Mouse (Mus musculus) small intestine, adult 2 months (tissue): ENCODE results near the gene Wdfy3. TPM values are rescaled to one million over a fixed set of nuclear protein-coding genes. Genes with fewer than 3 reads are reported as not detected.

ENCODE experiments used
- H3K27ac ChIP-seq: fragments of 200-500 bp; 2 replicates; pipeline ENCODE4 v1.5.1; 2012; ENCODE audit warnings: low read depth, low read length, control low read depth, inconsistent platforms; ENCODE audit not compliant: insufficient read depth
- H3K27me3 ChIP-seq: fragments of 200-500 bp; 2 replicates; pipeline ENCODE4 v1.6.1; 2012; ENCODE audit warnings: mild to moderate bottlenecking, moderate library complexity, low read length, inconsistent platforms; ENCODE audit not compliant: control insufficient read depth, insufficient read depth
- H3K36me3 ChIP-seq: fragments of 200-500 bp; 2 replicates; pipeline ENCODE4 v1.6.1; 2012; ENCODE audit warnings: mild to moderate bottlenecking, low read length, control low read depth, inconsistent platforms; ENCODE audit not compliant: control insufficient read depth, insufficient read depth
- H3K4me1 ChIP-seq: fragments of 200-500 bp; 2 replicates; pipeline ENCODE4 v1.6.1; 2012; ENCODE audit warnings: low read length, inconsistent platforms, mixed read lengths; ENCODE audit not compliant: control insufficient read depth, insufficient read depth, insufficient read length
- H3K4me3 ChIP-seq: fragments of 200-500 bp; 2 replicates; pipeline ENCODE4 v1.5.1; 2012; ENCODE audit warnings: low read depth, mild to moderate bottlenecking, control low read depth, inconsistent platforms, low read length, moderate library complexity
- CTCF ChIP-seq: fragments of 200-500 bp; IDR thresholded peaks from 2 replicates; pipeline ENCODE4 v1.5.1; 2012; ENCODE audit warnings: low read depth, mild to moderate bottlenecking, control low read depth, inconsistent platforms, low read length, moderate library complexity, mixed read lengths; ENCODE audit not compliant: insufficient replicate concordance, insufficient read length; ENCODE audit errors: extremely low read depth
- POLR2A ChIP-seq: fragments of 200-500 bp; IDR thresholded peaks from 2 replicates; pipeline ENCODE4 v1.6.1; 2012; ENCODE audit warnings: low read depth, mild to moderate bottlenecking, control low read depth, inconsistent platforms, low read length, moderate library complexity
- WGBS: fragments of 180-500 bp; shearing (Covaris S2); methylation state at CpG from one replicate; pipeline ENCODE4 v1.1.7; 2018; 5-methylcytosine and 5-hydroxymethylcytosine counted together
- polyA plus RNA-seq: library from polyadenylated mRNA; depleted of rRNA; stranded (reverse); fragments of >200 nt; gene quantifications from 2 replicates; pipeline ENCODE4 v1.2.3, GENCODE M21; 2012

Gene Wdfy3
- polyA plus RNA-seq, 1 experiment: 11.3 TPM

DNA sequence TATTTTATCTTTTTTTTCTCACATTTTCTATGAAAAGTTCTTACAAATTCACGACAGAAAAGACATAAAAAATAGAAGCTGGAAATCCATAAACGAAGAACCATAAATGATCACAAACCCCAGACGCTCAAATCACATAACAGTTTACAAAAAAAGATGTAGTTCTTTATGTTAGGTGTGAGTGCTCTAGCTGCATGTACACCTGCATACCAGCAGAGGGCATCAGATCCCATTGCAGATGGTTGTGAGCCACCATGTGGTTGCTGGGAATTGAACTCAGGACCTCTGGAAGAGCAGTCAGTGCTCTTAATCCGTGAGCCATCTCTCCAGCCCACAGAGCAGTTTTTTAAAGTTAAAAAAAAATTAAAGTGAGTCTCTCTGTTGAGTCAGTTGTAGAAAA, 25.9 kb upstream of the Wdfy3 start:
- WGBS: 85% methylated on average over 4 of the region's 4 CpGs

DNA sequence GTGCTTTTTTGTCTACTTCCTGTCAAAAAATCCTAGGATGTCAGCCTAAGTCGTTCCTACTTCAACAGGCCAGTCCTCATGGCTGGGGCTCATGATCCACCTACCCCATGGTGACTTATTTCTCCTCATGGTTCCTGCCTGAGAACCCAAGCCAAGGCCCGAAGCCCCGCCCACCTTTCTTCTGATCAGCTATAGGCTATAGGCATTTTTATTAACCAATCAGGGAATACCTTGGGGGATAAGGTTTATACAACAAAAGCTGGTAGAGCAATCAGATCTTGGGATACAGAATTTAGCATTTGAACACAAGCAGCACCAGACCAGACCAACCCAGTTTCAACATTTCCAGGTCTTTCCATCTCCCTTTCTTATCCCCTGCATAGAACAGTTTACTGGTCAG, 21.0 kb upstream of the Wdfy3 start:
- TF ChIP-seq POLR2A (no peak), CTCF (no peak)
- Histone ChIP-seq H3K27me3 (no peaks in the 10 kb centered on the region), H3K27ac (no peak overlapping the region), H3K4me1 (no peaks in the 10 kb centered on the region), H3K4me3 (no peak overlapping the region), H3K36me3 (no peaks in the 10 kb centered on the region)
- WGBS: 78% methylated on average over 3 of the region's 3 CpGs

More for the DNA sequence above, 25.9 kb upstream of the Wdfy3 start:
- Histone ChIP-seq H3K27ac (no peak overlapping the region), H3K4me1 (no peaks in the 10 kb centered on the region), H3K36me3 (no peaks in the 10 kb centered on the region), H3K27me3 (no peaks in the 10 kb centered on the region), H3K4me3 (no peak overlapping the region)
- TF ChIP-seq CTCF (peak; percentile 11; the same call in 1 of the 2 replicates), POLR2A (no peak)

DNA sequence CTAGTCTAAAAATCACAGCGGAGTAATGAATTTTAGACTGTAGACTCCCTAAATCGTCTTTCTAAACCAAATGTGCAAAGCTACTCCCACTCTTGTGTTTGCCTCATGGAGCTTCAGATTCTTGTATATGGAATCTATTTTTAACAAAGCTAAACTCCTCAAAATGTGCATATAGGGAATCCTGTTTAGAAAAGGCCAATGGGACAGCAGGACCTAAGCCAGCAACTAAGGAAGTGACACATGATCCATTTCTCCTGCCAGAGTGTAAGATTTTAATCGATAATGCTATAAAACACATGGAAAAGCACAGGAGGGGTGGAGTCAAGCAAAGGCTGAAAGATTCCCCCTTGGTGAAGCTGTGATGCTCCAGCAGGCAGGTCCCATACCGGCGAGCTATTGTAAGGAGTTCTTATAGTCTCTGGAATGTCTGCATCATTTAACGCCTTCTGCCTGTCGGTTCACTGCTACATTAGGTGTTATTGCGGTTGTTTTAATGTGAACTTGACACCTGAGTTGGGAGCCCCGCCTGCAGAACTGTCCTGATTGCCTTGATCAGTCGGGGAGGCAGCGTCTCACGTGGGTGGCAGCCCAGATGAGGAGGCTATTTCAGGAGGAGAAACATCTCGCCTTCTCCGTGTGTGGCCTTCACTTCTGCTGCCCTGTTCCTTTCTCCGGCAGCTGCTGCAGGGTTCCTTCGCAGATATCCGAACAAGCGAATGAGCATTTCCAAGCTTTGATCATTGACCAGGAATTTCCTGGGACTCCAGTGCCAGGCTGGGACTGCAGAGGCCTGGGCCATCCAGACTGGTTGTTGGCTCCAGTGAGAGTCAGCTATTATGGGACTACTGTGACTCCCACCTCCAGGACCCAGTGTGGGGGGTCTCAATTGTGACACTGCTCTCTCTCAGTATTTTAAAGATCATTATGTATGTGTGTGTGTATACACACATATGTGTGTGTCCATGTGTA, 15.3 kb upstream of the Wdfy3 start:
- H3K27ac ChIP-seq: no peak overlapping the region
- no peaks in the 10 kb centered on the region for H3K27me3 ChIP-seq
- H3K4me1 ChIP-seq: no peaks in the 10 kb centered on the region
- H3K4me3 ChIP-seq: no peak overlapping the region
- H3K36me3 ChIP-seq: no peaks in the 10 kb centered on the region
- TF ChIP-seq POLR2A (no peak), CTCF (no peak)
- WGBS: 41% methylated on average over 18 of the region's 18 CpGs

DNA sequence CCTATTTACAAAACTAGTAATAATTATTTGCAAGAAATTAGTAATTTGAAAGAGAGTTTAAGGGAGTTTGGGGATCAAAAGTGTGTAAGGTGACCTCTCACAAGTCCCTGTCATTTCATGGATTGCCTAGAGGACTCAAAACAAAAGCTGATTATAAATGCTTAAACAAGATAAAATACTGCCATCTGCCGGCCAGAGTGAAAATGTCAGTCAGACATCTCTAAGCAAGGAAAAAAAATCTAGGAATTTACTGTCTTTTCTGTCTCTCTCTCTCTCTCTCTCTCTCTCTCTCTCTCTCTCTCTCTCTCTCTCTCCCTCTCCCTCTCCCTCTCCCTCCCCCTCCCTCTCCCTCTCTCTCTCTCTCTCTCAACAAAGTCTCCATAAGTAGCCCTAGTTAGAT, 4.4 kb upstream of the Wdfy3 start:
- H3K27ac ChIP-seq: no peak overlapping the region
- H3K4me1 ChIP-seq: peaks cover 3% of the 10 kb centered on the region; the same call in 1 of the 2 replicates
- TF ChIP-seq CTCF: no peak
- TF ChIP-seq POLR2A: no peak
- 0% methylated on average over 1 of the region's 1 CpGs for WGBS
- no peak overlapping the region for H3K4me3 ChIP-seq
- no peaks in the 10 kb centered on the region for H3K36me3 ChIP-seq
- H3K27me3 ChIP-seq: no peaks in the 10 kb centered on the region

DNA sequence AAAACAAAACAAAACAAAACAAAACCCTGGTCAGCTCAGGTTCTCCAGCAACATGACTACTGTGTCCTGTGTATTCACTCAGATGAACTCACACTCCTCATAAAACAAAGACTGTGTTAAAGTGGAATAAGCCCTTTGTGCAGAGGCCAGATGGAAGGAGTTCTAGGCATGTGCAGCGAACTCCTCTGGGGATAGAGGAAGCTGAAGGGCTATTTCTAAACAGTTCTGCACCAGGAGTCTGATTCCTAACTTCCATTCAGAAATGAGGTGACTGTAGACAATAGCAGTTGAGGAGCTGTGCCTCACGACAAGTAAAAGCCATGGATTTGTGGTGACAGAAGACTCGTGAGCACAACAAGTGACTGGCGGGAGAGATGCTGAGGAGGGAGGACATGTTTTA, 2.3 kb upstream of the Wdfy3 start:
- no peak for TF ChIP-seq CTCF
- no peak for TF ChIP-seq POLR2A
- no peak overlapping the region for H3K4me3 ChIP-seq
- no peak overlapping the region for H3K27ac ChIP-seq
- peaks cover 5% of the 10 kb centered on the region for H3K4me1 ChIP-seq
- WGBS: 88% methylated on average over 4 of the region's 4 CpGs
- no peaks in the 10 kb centered on the region for H3K36me3 ChIP-seq
- no peaks in the 10 kb centered on the region for H3K27me3 ChIP-seq

DNA sequence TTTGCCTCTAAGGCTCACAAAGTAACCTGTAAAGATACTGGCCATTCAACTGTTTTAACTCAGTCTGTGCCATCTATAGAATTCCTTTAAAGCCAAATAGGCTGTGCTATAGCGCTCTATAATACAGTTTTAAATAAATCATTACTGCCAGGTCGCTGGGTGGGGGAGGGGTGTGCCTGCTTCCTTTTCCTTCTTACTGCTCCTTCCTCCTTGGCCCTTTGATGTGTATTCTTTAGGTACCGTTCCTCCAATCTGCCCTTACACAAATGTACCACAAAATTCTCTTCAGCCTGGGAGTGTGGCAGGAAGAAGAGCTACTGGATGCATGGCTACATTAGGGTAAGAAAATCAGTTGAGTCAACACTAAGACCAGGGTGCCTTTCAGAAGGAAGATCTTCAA, 1.5 kb upstream of the Wdfy3 start:
- H3K27ac ChIP-seq: no peak overlapping the region
- H3K4me3 ChIP-seq: no peak overlapping the region
- H3K36me3 ChIP-seq: no peaks in the 10 kb centered on the region
- TF ChIP-seq POLR2A (no peak), CTCF (no peak)
- peaks cover 5% of the 10 kb centered on the region for H3K4me1 ChIP-seq
- no peaks in the 10 kb centered on the region for H3K27me3 ChIP-seq
- WGBS: 65% methylated on average over 3 of the region's 3 CpGs

DNA sequence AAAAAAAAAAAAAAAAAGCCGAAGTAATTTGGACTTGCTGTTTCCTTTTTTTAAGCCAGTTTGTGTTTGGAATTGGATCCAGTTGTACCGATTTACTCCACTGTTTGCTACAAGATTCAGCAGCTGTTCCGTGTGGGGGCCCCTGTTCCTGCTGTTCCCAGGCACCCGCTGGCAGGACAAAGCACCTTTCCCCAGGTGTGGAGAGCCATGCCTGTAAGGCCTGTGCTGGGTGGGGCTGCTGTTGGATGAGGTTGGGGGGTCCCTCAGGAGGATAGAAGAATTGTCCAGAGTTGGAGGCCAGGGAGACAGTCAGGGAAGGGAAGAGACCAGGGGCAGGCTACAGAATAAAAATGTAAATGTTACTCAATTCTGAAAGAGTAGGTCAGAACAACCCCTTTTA, 1.1 kb upstream of the Wdfy3 start:
- 0 out of 2 replicates have a peak overlapping the region, but pooled peaks have one; percentile 2 for H3K4me3 ChIP-seq
- no peak overlapping the region for H3K27ac ChIP-seq
- no peak for TF ChIP-seq POLR2A
- TF ChIP-seq CTCF: no peak
- 55% methylated on average over 4 of the region's 4 CpGs for WGBS
- H3K27me3 ChIP-seq: no peaks in the 10 kb centered on the region
- no peaks in the 10 kb centered on the region for H3K36me3 ChIP-seq
- peaks cover 5% of the 10 kb centered on the region for H3K4me1 ChIP-seq
